24 mouse cellular contexts compared by ENCODE assay signal in genomic region chr5:97906537-97907266, GRCm38 (mm10).
A peak's percentile ranks its signal among the peaks of the same experiment; 100 is the strongest.
DNase-seq lines count a peak whose midpoint lies in the region; ATAC-seq and TF ChIP-seq lines count a peak whose summit lies in the region.
"Had no signal": no experiment of that assay in that cellular context is flagged by ENCODE, and none has a peak within 500 bp of the region (broad histone marks: within the 10 kb centered on the region; RNA-seq: fewer than 3 reads in every experiment).

No protein-coding gene starts in this region.

- no peaks in the 10 kb centered on the region for H3K4me1 ChIP-seq in hindbrain, embryonic 10.5 days (replicated peaks)
- H3K4me1 ChIP-seq in hindbrain, postnatal 0 days (ENCODE audit: insufficient read depth, low read length): no peaks in the 10 kb centered on the region
- H3K4me1 ChIP-seq: embryonic facial prominence, embryonic 13.5 days; liver, embryonic 15.5 days; lung, embryonic 15.5 days; midbrain, embryonic 15.5 days; neural tube, embryonic 12.5 days had no signal

- ATAC-seq in frontal cortex, adult (ENCODE audit: low TSS enrichment): peak; percentile 90
- no peak for ATAC-seq in hindbrain, postnatal 0 days
- ATAC-seq: activated CD4-positive, CD25-positive, alpha-beta regulatory T cell, adult 4 months; intestine, postnatal 0 days; midbrain, embryonic 15.5 days had no signal

- H3K9ac ChIP-seq in hindbrain, postnatal 0 days (replicated peaks; ENCODE audit: low read length): no peak overlapping the region
- H3K9ac ChIP-seq: embryonic facial prominence, embryonic 13.5 days; liver, embryonic 15.5 days; lung, embryonic 15.5 days; midbrain, embryonic 15.5 days; neural tube, embryonic 12.5 days had no signal

- no peaks in the 10 kb centered on the region for H3K9me3 ChIP-seq in hindbrain, embryonic 10.5 days
- H3K9me3 ChIP-seq in hindbrain, postnatal 0 days (ENCODE audit: low read length): no peaks in the 10 kb centered on the region
- H3K9me3 ChIP-seq: embryonic facial prominence, embryonic 13.5 days; limb, embryonic 10.5 days; liver, embryonic 15.5 days; lung, embryonic 15.5 days; midbrain, embryonic 15.5 days; neural tube, embryonic 12.5 days had no signal

- no peaks in the 10 kb centered on the region for H3K27me3 ChIP-seq in hindbrain, embryonic 10.5 days (ENCODE audit: insufficient read depth, poor library complexity, severe bottlenecking)
- H3K27me3 ChIP-seq in hindbrain, postnatal 0 days (ENCODE audit: insufficient read depth, low read length): no peaks in the 10 kb centered on the region
- H3K27me3 ChIP-seq: embryonic facial prominence, embryonic 13.5 days; liver, embryonic 15.5 days; lung, embryonic 15.5 days; midbrain, embryonic 15.5 days; neural tube, embryonic 12.5 days had no signal

- WGBS in hindbrain, embryonic 10.5 days: 80% methylated on average over 13 of the region's 13 CpGs
- 88% methylated on average over 13 of the region's 13 CpGs for WGBS in hindbrain, postnatal 0 days

- H3K27ac ChIP-seq in hindbrain, embryonic 10.5 days: no peak overlapping the region
- H3K27ac ChIP-seq in hindbrain, postnatal 0 days: no peak overlapping the region
- H3K27ac ChIP-seq: embryonic facial prominence, embryonic 13.5 days; limb, embryonic 10.5 days; liver, embryonic 15.5 days; lung, embryonic 15.5 days; midbrain, embryonic 15.5 days; neural tube, embryonic 12.5 days had no signal

- no peak overlapping the region for H3K4me3 ChIP-seq in hindbrain, embryonic 10.5 days
- H3K4me3 ChIP-seq in hindbrain, postnatal 0 days (ENCODE audit: low read length): no peak overlapping the region
- H3K4me3 ChIP-seq: embryonic facial prominence, embryonic 13.5 days; erythroblast, embryonic 14.5 days; limb, embryonic 10.5 days; liver, embryonic 15.5 days; lung, embryonic 15.5 days; midbrain, embryonic 15.5 days; neural tube, embryonic 12.5 days had no signal

- H3K36me3 ChIP-seq in hindbrain, embryonic 10.5 days: no peaks in the 10 kb centered on the region
- no peaks in the 10 kb centered on the region for H3K36me3 ChIP-seq in hindbrain, postnatal 0 days (ENCODE audit: insufficient read depth, low read length)
- H3K36me3 ChIP-seq: embryonic facial prominence, embryonic 13.5 days; limb, embryonic 10.5 days; liver, embryonic 15.5 days; lung, embryonic 15.5 days; midbrain, embryonic 15.5 days; neural tube, embryonic 12.5 days had no signal

- DNase-seq in frontal cortex, postnatal 14 days (ENCODE audit: low spot score in 2 of 2): no peak
- peak; percentile 6 for DNase-seq in hindbrain, embryonic 10.5 days (ENCODE audit: low spot score)
- DNase-seq in hindbrain, postnatal 0 days (ENCODE audit: low spot score): no peak
- peak; percentile 40 for DNase-seq in brain, adult 2 months (ENCODE audit: low read depth, low spot score)
- DNase-seq in embryo, embryonic 9.5 days (ENCODE audit: extremely low spot score): peak; percentile 20
- DNase-seq in spleen, adult 12 weeks (ENCODE audit: low spot score): no peak
- no peak for DNase-seq in adrenal gland, adult 2 months
- DNase-seq: adrenal gland, postnatal 14 days; cerebellum, adult 9-10 months; kidney, postnatal 25 days; liver; lung, postnatal 4 days; spleen, adult 18-20 months; thymus, postnatal 4 days had no signal

- TF ChIP-seq CTCF in hindbrain, postnatal 0 days (IDR thresholded peaks at IDR 0.05; ENCODE audit: low read depth): no peak

- no peak overlapping the region for H3K4me2 ChIP-seq in hindbrain, postnatal 0 days (ENCODE audit: low read depth, low read length)
- H3K4me2 ChIP-seq: embryonic facial prominence, embryonic 13.5 days; liver, embryonic 15.5 days; lung, embryonic 15.5 days; midbrain, embryonic 15.5 days; neural tube, embryonic 12.5 days had no signal

Comparison
In these comparisons a context has a peak if more than half of its experiments do, and no peak if none do; other contexts are left out.
1. DNase-seq: peak in hindbrain, embryonic 10.5 days (single experiment), brain, adult 2 months (single experiment) and embryo, embryonic 9.5 days (single experiment); none in frontal cortex, postnatal 14 days (0 of 2), hindbrain, postnatal 0 days (single experiment), spleen, adult 12 weeks (single experiment) and adrenal gland, adult 2 months (single experiment).